ENCODE assay signal across 15 mouse cellular contexts in genomic region chr17:43997514-43997913, GRCm38 (mm10).
A peak's percentile ranks its signal among the peaks of the same experiment; 100 is the strongest.
DNase-seq lines count a peak whose midpoint lies in the region; ATAC-seq and TF ChIP-seq lines count a peak whose summit lies in the region.
"Had no signal": no experiment of that assay in that cellular context is flagged by ENCODE, and none has a peak within 500 bp of the region (broad histone marks: within the 10 kb centered on the region; RNA-seq: fewer than 3 reads in every experiment).

No protein-coding gene starts in this region.

- no peak overlapping the region for H3K4me3 ChIP-seq in hindbrain, embryonic 14.5 days (replicated peaks; ENCODE audit: low read length)
- H3K4me3 ChIP-seq in hindbrain, embryonic 12.5 days, result no peak overlapping the region
- no peak overlapping the region for H3K4me3 ChIP-seq in liver, embryonic 13.5 days (replicated peaks)
- H3K4me3 ChIP-seq in olfactory bulb, adult 2 months (ENCODE audit: insufficient read depth, low read depth, low read length), result no peak overlapping the region
- H3K4me3 ChIP-seq: megakaryocyte, embryonic 14.5 days; neural tube, embryonic 12.5 days had no signal

- WGBS in hindbrain, embryonic 14.5 days, result 79% methylated on average over 7 of the region's 7 CpGs
- WGBS in hindbrain, embryonic 12.5 days, result 91% methylated on average over 7 of the region's 7 CpGs
- 16% methylated on average over 7 of the region's 7 CpGs for WGBS in liver, embryonic 13.5 days (ENCODE audit: insufficient replicate concordance)
- WGBS in olfactory bulb, adult 2 months, result 40% methylated on average over 7 of the region's 7 CpGs

- H3K36me3 ChIP-seq in hindbrain, embryonic 14.5 days (replicated peaks; ENCODE audit: control insufficient read depth, insufficient read depth), result no peaks in the 10 kb centered on the region
- H3K36me3 ChIP-seq in hindbrain, embryonic 12.5 days, result no peaks in the 10 kb centered on the region
- no peaks in the 10 kb centered on the region for H3K36me3 ChIP-seq in liver, embryonic 13.5 days
- H3K36me3 ChIP-seq: neural tube, embryonic 12.5 days had no signal

- peaks cover 7% of the 10 kb centered on the region; the same call in 1 of the 2 replicates for H3K4me1 ChIP-seq in hindbrain, embryonic 14.5 days (replicated peaks; ENCODE audit: control insufficient read depth, insufficient read depth, low read length)
- peaks cover 8% of the 10 kb centered on the region; the same call in 1 of the 2 replicates for H3K4me1 ChIP-seq in hindbrain, embryonic 12.5 days
- H3K4me1 ChIP-seq in liver, embryonic 13.5 days (replicated peaks), result peaks cover 12% of the 10 kb centered on the region
- H3K4me1 ChIP-seq in olfactory bulb, adult 2 months (ENCODE audit: control insufficient read depth, insufficient read depth, low read length), result peaks cover 5% of the 10 kb centered on the region; the same call in 1 of the 2 replicates

- peak overlapping the region; percentile 54 for H3K27ac ChIP-seq in hindbrain, embryonic 14.5 days
- no peak overlapping the region for H3K27ac ChIP-seq in hindbrain, embryonic 12.5 days
- H3K27ac ChIP-seq in liver, embryonic 13.5 days, result no peak overlapping the region
- peak overlapping the region; percentile 69 for H3K27ac ChIP-seq in olfactory bulb, adult 2 months (ENCODE audit: insufficient read depth, low read depth, low read length)
- H3K27ac ChIP-seq: kidney, postnatal 0 days; neural tube, embryonic 12.5 days had no signal

- DNase-seq in hindbrain, embryonic 14.5 days (ENCODE audit: low spot score), result no peak
- peak; percentile 14 for DNase-seq in right cerebral cortex, postnatal 14 days
- no peak for DNase-seq in right cerebral cortex, postnatal 25 days
- peak; percentile 13 for DNase-seq in liver, embryonic 13.5 days
- DNase-seq in lung, postnatal 10 days, result no peak
- DNase-seq in cerebellum, adult 18-20 months, result no peak
- DNase-seq: cerebellum, adult 8-10 months; gastrocnemius, postnatal 36 days; layer of hippocampus, adult 9-11 months; lung, adult 2 months had no signal

- H3K27me3 ChIP-seq in hindbrain, embryonic 14.5 days (ENCODE audit: control insufficient read depth, insufficient read depth, low read length), result no peaks in the 10 kb centered on the region
- H3K27me3 ChIP-seq in hindbrain, embryonic 12.5 days, result no peaks in the 10 kb centered on the region
- H3K27me3 ChIP-seq in liver, embryonic 13.5 days, result no peaks in the 10 kb centered on the region
- H3K27me3 ChIP-seq: megakaryocyte, embryonic 14.5 days; neural tube, embryonic 12.5 days had no signal

- TF ChIP-seq POLR2A in olfactory bulb, adult 2 months (IDR thresholded peaks at IDR 0.05; ENCODE audit: insufficient read depth, low read depth, low read length), result no peak

- H3K4me2 ChIP-seq in hindbrain, embryonic 14.5 days (replicated peaks), result no peak overlapping the region
- no peak overlapping the region for H3K4me2 ChIP-seq in hindbrain, embryonic 12.5 days (replicated peaks)
- H3K4me2 ChIP-seq in liver, embryonic 13.5 days, result peak overlapping the region; percentile 33
- H3K4me2 ChIP-seq: neural tube, embryonic 12.5 days had no signal

- no peak overlapping the region for H3K9ac ChIP-seq in hindbrain, embryonic 14.5 days
- H3K9ac ChIP-seq in hindbrain, embryonic 12.5 days, result no peak overlapping the region
- no peak overlapping the region for H3K9ac ChIP-seq in liver, embryonic 13.5 days
- H3K9ac ChIP-seq: neural tube, embryonic 12.5 days had no signal

- TF ChIP-seq CTCF in olfactory bulb, adult 2 months (IDR thresholded peaks at IDR 0.05; ENCODE audit: insufficient read depth, low read depth, low read length), result no peak

- no peak for ATAC-seq in hindbrain, embryonic 14.5 days (ENCODE audit: low FRiP score)
- no peak for ATAC-seq in hindbrain, embryonic 12.5 days (ENCODE audit: low FRiP score)
- ATAC-seq in liver, embryonic 13.5 days (ENCODE audit: low read depth), result peak; percentile 63

- no peaks in the 10 kb centered on the region for H3K9me3 ChIP-seq in hindbrain, embryonic 14.5 days (ENCODE audit: control insufficient read depth, low read length)
- H3K9me3 ChIP-seq in hindbrain, embryonic 12.5 days (replicated peaks), result no peaks in the 10 kb centered on the region
- no peaks in the 10 kb centered on the region for H3K9me3 ChIP-seq in liver, embryonic 13.5 days (replicated peaks)
- H3K9me3 ChIP-seq: neural tube, embryonic 12.5 days had no signal

Comparison
In these comparisons a context has a peak if more than half of its experiments do, and no peak if none do; other contexts are left out.
1. DNase-seq: peak in right cerebral cortex, postnatal 14 days (single experiment) and liver, embryonic 13.5 days (single experiment); none in hindbrain, embryonic 14.5 days (single experiment), right cerebral cortex, postnatal 25 days (single experiment), lung, postnatal 10 days (single experiment) and cerebellum, adult 18-20 months (0 of 2).
2. H3K27ac ChIP-seq: peak in hindbrain, embryonic 14.5 days (single experiment) and olfactory bulb, adult 2 months (single experiment); none in hindbrain, embryonic 12.5 days (single experiment) and liver, embryonic 13.5 days (single experiment).